Mouse (Mus musculus) 416B (cell line): Measurements from ENCODE around the gene Msmo1.

Source experiments
- DNase-seq: peaks from one replicate; pipeline ENCODE4 v3.0.0; 2011; ENCODE audit warnings: low read depth

The Msmo1 gene

DNA sequence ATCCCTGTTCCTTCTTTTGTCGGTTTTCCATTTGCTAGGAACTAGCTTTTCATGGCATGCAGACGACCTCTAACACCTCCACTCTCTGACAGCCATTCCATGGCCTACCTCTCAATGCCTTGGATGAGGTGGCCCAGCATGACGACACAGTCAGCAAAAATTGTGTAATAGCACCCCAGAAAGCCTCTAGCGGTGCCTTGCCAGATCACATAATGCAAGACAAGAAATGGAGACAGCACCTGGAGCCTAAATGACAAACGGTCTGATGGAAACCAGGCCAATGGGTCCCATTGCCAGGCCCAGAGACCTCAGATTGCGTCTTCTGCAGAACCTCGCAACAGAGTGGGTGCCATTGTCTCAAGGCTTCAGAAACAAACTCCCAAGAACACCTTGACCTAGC, 21.1 kb downstream of the Msmo1 start:
- DNase-seq = no peak

DNA sequence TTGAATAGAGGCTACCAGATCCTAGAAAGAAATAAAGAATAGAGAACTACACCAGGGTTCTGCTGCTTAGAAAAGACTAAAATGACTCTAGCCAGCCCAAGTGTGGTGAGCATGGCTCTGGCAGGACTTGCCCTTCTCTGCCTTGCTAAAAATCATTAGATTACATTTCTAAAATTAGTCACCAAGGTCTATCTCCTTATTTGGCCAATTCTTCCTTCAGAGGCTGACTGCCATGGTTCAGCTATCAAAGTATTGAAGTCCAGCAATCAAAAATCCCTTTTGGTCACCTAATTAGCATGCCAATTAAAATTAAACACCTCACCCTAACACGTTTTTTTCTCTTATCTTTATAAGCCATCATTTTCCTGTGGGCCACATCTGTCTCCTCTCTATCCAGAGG, 22.0 kb downstream of the Msmo1 start:
- DNase-seq = no peak

- peak; percentile 61 for DNase-seq
Observed at GRCm38 (mm10) chr8:64707481-64707880, 26.1 kb downstream of the Msmo1 start.

DNA sequence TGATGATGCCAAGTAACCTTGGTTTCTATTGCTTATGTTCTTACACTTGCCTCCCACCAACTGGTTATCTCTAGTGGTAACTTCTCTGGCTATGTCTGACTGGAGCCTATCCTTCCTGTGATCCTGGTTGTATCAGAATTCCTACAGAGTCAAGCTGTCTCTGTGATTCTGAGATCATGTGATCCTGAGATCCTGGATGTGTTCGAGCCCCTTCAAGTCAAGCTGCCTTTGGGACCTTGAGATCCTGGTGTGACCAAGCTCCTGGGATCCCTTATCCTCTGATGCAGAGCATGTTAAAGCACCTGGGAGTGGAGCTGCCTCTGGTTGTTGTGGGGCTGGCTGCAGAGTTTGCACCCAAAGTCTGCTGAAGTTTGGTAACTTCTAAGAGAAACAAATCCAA, 30.4 kb downstream of the Msmo1 start:
- no peak for DNase-seq

- DNase-seq = no peak
Observed at GRCm38 (mm10) chr8:64692651-64693201, 40.9 kb downstream of the Msmo1 start, which contains the start of gene Cpe. TSS of gene Cpe (minus strand) at chr8:64693054.

GRCm38 (mm10) chr8:64691591-64692401, 41.8 kb downstream of the Msmo1 start:
- DNase-seq = no peak

DNA sequence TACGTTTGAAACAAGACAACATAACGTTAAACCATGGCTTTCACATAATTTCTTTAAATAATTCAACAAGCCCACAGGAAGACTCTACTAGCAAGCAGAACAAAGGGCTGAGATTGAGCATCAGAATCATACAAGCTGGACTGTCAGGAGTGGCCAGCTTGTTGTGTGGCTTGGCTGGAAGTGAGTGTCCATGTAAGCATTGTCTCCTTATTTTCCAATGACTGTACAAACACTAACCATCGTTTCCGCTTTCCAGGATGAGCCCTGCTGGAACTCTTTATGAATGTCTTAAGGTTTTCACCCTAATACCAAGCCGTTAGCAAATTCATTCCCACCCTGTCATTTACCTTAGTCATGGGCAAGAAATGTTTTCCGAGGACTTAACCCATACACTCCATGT, 42.7 kb downstream of the Msmo1 start:
- no peak for DNase-seq

DNA sequence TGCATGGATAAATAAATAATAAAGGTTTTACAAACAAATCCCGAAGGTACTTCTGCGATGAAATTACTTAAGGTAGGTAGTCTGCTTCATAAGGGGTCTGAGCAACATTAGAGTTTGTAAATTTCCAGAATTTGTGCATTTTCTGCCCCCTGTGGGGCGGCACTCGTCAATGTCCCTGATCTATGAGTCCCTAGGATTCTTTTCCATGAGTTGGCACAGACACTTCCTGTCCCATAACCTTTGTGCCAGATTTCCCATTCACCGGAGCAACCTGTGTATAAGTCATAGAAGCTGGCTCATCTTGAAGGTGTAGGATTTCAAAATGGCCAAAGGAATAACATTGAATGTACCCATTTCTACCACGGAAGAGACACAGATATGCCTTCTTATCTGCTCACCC, 43.3 kb downstream of the Msmo1 start:
- no peak for DNase-seq

DNA sequence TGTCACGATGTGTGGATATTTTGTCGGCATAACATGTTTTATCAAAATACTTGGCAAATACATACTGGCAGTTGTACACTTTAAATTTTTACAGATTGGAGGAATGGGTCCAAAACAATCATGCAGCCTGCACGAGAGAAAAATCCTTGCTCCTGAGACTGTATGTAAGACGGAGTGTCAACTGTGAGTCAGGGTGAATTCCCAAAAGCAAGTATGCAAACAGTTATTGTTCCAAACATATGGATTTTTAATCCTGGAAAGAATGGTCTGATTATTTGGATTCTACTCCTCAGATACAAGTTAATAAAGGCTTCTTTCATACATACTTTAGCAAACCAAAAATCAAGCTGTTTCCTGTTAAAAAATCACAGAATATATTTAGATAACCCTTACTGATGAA, 44.9 kb downstream of the Msmo1 start:
- DNase-seq = no peak

DNA sequence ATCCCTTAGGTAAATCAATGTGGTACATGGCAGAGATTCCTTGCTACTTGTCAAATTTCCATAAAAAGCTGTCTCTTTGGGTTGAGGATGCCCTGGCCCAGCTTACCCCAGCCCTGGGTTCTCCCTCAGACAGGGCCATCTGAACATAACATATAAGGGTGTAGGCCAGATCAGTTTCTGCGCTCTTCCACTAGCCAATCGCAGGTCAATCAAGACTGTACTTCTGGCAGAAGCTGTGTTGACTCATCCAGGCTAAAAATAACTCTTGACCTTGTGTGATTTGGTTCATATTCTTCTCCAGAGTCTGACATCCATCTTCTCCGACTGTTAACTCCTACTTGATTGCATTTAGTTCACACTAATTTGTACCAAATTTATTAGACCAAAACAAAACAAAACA, 45.4 kb downstream of the Msmo1 start:
- DNase-seq = peak; percentile 28

- no peak for DNase-seq
Observed at GRCm38 (mm10) chr8:64682501-64682900, 51.1 kb downstream of the Msmo1 start.

DNA sequence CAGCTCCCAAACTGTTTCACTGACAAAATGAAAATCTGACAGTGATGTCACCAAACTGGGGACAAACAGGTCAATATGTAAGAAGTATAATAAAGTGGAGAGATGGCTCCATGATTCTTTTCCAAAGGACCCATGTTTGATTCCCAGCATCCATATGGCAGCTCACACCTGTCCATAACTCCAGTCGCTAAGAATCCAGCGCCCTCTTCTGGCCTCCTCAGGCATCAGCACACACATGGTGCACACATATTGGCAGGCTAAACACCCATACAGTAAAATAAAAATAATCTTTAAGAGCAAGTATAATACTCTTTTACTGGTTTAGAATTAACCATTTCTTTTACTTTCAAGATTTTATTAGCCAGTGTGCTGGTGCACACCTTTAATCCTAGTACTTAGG, 57.2 kb downstream of the Msmo1 start:
- DNase-seq = no peak

- no peak for DNase-seq
Observed at GRCm38 (mm10) chr8:64674951-64675585, 58.5 kb downstream of the Msmo1 start.

- no peak for DNase-seq
Observed at GRCm38 (mm10) chr8:64672920-64673319, 60.7 kb downstream of the Msmo1 start.

- DNase-seq = no peak
Observed at GRCm38 (mm10) chr8:64671937-64672336, 61.7 kb downstream of the Msmo1 start.
